Mouse (Mus musculus) cortical plate, adult 2 months (tissue): ENCODE results near the gene Scarb1. TPM values are rescaled to one million over a fixed set of nuclear protein-coding genes. Genes with fewer than 3 reads are reported as not detected.

ENCODE experiments used
- H3K27ac ChIP-seq: fragments of 200-500 bp; 2 replicates; pipeline ENCODE4 v1.5.1; 2012; ENCODE audit warnings: low read length, control low read depth, inconsistent platforms; ENCODE audit not compliant: insufficient read depth
- H3K4me1 ChIP-seq: fragments of 200-500 bp; 2 replicates; pipeline ENCODE4 v1.6.1; 2011; ENCODE audit warnings: low read length; ENCODE audit not compliant: control insufficient read depth, insufficient read depth
- H3K4me3 ChIP-seq: fragments of 200-500 bp; 2 replicates; pipeline ENCODE4 v1.5.1; 2011; ENCODE audit warnings: mild to moderate bottlenecking, low read length, control low read depth; ENCODE audit not compliant: insufficient read depth
- CTCF ChIP-seq: fragments of 200-500 bp; IDR thresholded peaks from 2 replicates; pipeline ENCODE4 v1.5.1; 2011; ENCODE audit warnings: mild to moderate bottlenecking, control low read depth, low read length; ENCODE audit not compliant: insufficient read depth; ENCODE audit errors: extremely low read depth
- POLR2A ChIP-seq: fragments of 200-500 bp; IDR thresholded peaks from 2 replicates; pipeline ENCODE4 v1.6.1; 2011; ENCODE audit warnings: mild to moderate bottlenecking, low read length, control low read depth; ENCODE audit not compliant: insufficient read depth; ENCODE audit errors: extremely low read depth
- polyA plus RNA-seq: library from polyadenylated mRNA; depleted of rRNA; stranded (reverse); fragments of >200 nt; gene quantifications from 2 replicates; pipeline ENCODE4 v1.2.3, GENCODE M21; 2012

The Scarb1 gene
- polyA plus RNA-seq, 1 experiment = 32.6 TPM

- Histone ChIP-seq H3K4me1 (0 out of 2 replicates have a peak, but pooled peaks cover 2% of the 10 kb centered on the region), H3K27ac (peak overlapping the region; percentile 11), H3K4me3 (no peak overlapping the region)
- TF ChIP-seq CTCF (peak; percentile 32; the same call in 1 of the 2 replicates), POLR2A (no peak)
Observed at GRCm38 (mm10) chr5:125251885-125252615, 88.8 kb downstream of the Scarb1 start.

GRCm38 (mm10) chr5:125249187-125249586 lies 91.7 kb downstream of the Scarb1 start:
- no peak overlapping the region for H3K4me3 ChIP-seq
- no peak overlapping the region for H3K27ac ChIP-seq
- TF ChIP-seq CTCF (no peak), POLR2A (no peak)
- 0 out of 2 replicates have a peak, but pooled peaks cover 3% of the 10 kb centered on the region for H3K4me1 ChIP-seq

- peaks cover 5% of the 10 kb centered on the region for H3K4me1 ChIP-seq
- no peak for TF ChIP-seq POLR2A
- TF ChIP-seq CTCF = no peak
- H3K4me3 ChIP-seq = no peak overlapping the region
Observed at GRCm38 (mm10) chr5:125246711-125247110, 94.2 kb downstream of the Scarb1 start.

GRCm38 (mm10) chr5:125245534-125246151 lies 95.3 kb downstream of the Scarb1 start:
- TF ChIP-seq CTCF = no peak
- TF ChIP-seq POLR2A = 0 out of 2 replicates have a peak, but pooled peaks have one; percentile 29
- H3K27ac ChIP-seq = no peak overlapping the region
- H3K4me1 ChIP-seq = peaks cover 5% of the 10 kb centered on the region
- no peak overlapping the region for H3K4me3 ChIP-seq

More at GRCm38 (mm10) chr5:125246711-125247110, 94.2 kb downstream of the Scarb1 start:
- H3K27ac ChIP-seq = no peak overlapping the region

GRCm38 (mm10) chr5:125244825-125245533 lies 95.9 kb downstream of the Scarb1 start:
- TF ChIP-seq POLR2A = no peak
- TF ChIP-seq CTCF = no peak
- peaks cover 5% of the 10 kb centered on the region for H3K4me1 ChIP-seq
- H3K27ac ChIP-seq = peak overlapping the region; percentile 20
- no peak overlapping the region for H3K4me3 ChIP-seq

GRCm38 (mm10) chr5:125243928-125244327 lies 97.0 kb downstream of the Scarb1 start:
- no peak for TF ChIP-seq POLR2A
- no peak for TF ChIP-seq CTCF
- peaks cover 5% of the 10 kb centered on the region for H3K4me1 ChIP-seq
- 0 out of 2 replicates have a peak overlapping the region, but pooled peaks have one; percentile 24 for H3K27ac ChIP-seq
- no peak overlapping the region for H3K4me3 ChIP-seq

GRCm38 (mm10) chr5:125242111-125242510 lies 98.8 kb downstream of the Scarb1 start:
- TF ChIP-seq POLR2A = no peak
- TF ChIP-seq CTCF = no peak
- peaks cover 5% of the 10 kb centered on the region for H3K4me1 ChIP-seq
- no peak overlapping the region for H3K27ac ChIP-seq
- no peak overlapping the region for H3K4me3 ChIP-seq

- no peak for TF ChIP-seq CTCF
- TF ChIP-seq POLR2A = no peak
- no peak overlapping the region for H3K4me3 ChIP-seq
- H3K27ac ChIP-seq = no peak overlapping the region
- peaks cover 5% of the 10 kb centered on the region for H3K4me1 ChIP-seq
Observed at GRCm38 (mm10) chr5:125241627-125242026, 99.3 kb downstream of the Scarb1 start.

GRCm38 (mm10) chr5:125240124-125240781 lies 100.6 kb downstream of the Scarb1 start:
- no peak overlapping the region for H3K4me3 ChIP-seq
- H3K4me1 ChIP-seq = peaks cover 4% of the 10 kb centered on the region
- no peak overlapping the region for H3K27ac ChIP-seq
- no peak for TF ChIP-seq POLR2A
- TF ChIP-seq CTCF = no peak
